Mouse (Mus musculus): Measurements from ENCODE around the gene Tecr. TPM values are rescaled to one million over a fixed set of nuclear protein-coding genes. Genes with fewer than 3 reads are reported as not detected.

Tecr gene
- total and polyA plus RNA-seq, 3 experiments, result 74.2 to 229 TPM; not detected in 1

DNA sequence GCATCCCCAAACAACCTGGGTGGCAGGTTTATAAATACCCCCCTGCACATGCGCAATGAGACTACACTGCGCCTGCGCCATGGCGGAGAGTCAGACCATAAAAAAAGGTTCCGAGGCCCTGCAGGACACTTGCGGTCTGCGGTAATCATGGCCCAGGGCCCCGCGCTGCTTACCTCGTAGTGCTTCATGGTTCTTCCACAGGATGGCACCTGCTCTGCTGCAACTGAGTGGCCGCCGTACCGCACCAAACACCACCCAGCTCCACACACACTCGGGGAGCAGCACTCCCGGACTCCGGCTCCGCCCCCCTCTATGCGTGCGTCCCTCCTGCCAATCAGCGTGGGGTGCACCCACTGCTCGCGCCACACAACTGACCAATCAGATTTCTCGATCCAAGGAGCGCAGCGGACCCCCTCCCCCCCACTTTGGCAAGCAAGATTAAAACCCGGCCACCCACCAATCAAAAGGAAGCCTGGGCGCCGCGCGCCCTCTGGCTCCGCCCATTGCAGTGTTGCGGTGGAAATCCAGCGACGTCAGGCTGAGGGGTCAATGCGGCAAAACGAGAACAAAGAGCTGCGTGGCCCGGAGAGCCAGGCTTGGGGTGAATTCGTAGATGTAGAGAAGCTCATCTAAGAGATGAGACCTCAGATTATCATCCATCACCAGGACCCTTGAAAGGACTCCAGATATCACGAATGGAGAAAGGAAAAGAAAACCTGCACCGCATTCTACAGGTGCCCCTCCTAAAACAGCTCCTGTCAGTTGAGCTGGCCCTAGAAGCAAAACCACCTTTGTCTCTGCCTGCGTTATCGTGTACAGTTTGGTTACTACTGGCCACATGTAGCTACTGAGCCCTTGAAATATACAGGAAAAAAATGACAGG lies 13.4 kb downstream of the Tecr start (continued):
- TF ChIP-seq TAL1 (IDR thresholded peaks at IDR 0.05; ENCODE audit: low read length) (no peak), MEF2A (IDR thresholded peaks at IDR 0.05; ENCODE audit: extremely low read depth, insufficient replicate concordance, low read depth, low read length, poor library complexity, severe bottlenecking) (no peak), ZKSCAN1 (IDR thresholded peaks at IDR 0.05; ENCODE audit: low read depth, low read length) (no peak), RAD21 (IDR thresholded peaks at IDR 0.05; ENCODE audit: low read depth, low read length) (no peak), E2F4 (IDR thresholded peaks at IDR 0.05; ENCODE audit: borderline replicate concordance, low read depth, low read length) (peak; percentile 68; the same call in 1 of the 2 replicates), NRF1 (IDR thresholded peaks at IDR 0.05; ENCODE audit: insufficient read depth, low read depth, low read length, poor library complexity, severe bottlenecking) (peak; percentile 85), RCOR1 (IDR thresholded peaks at IDR 0.05; ENCODE audit: low read depth, low read length) (no peak), CHD1 (IDR thresholded peaks at IDR 0.05; ENCODE audit: low read depth, low read length) (no peak), ZC3H11A (IDR thresholded peaks at IDR 0.05; ENCODE audit: low read depth, low read length) (no peak), MAX (IDR thresholded peaks at IDR 0.05; ENCODE audit: low read length) (no peak; the same call in 1 of the 2 replicates), MYC (IDR thresholded peaks at IDR 0.05; ENCODE audit: low read depth, low read length) (peak; percentile 11; the same call in 1 of the 2 replicates), TCF12 (IDR thresholded peaks at IDR 0.05; ENCODE audit: low read depth, low read length) (peak; percentile 16; the same call in 1 of the 2 replicates), MAZ (IDR thresholded peaks at IDR 0.05; ENCODE audit: low read depth, low read length) (peak; percentile 76; the same call in 1 of the 2 replicates), EP300 (IDR thresholded peaks at IDR 0.05; ENCODE audit: low read depth in 1 of 2, low read length in 2 of 2) (no peak), TBP (IDR thresholded peaks at IDR 0.05; ENCODE audit: low read depth, low read length) (no peak), ELF1 (IDR thresholded peaks at IDR 0.05; ENCODE audit: low read depth, low read length) (no peak), KAT2A (conservative IDR thresholded peaks at IDR 0.05; ENCODE audit: low read depth, low read length) (no peak; the same call in 1 of the 2 replicates)

DNA sequence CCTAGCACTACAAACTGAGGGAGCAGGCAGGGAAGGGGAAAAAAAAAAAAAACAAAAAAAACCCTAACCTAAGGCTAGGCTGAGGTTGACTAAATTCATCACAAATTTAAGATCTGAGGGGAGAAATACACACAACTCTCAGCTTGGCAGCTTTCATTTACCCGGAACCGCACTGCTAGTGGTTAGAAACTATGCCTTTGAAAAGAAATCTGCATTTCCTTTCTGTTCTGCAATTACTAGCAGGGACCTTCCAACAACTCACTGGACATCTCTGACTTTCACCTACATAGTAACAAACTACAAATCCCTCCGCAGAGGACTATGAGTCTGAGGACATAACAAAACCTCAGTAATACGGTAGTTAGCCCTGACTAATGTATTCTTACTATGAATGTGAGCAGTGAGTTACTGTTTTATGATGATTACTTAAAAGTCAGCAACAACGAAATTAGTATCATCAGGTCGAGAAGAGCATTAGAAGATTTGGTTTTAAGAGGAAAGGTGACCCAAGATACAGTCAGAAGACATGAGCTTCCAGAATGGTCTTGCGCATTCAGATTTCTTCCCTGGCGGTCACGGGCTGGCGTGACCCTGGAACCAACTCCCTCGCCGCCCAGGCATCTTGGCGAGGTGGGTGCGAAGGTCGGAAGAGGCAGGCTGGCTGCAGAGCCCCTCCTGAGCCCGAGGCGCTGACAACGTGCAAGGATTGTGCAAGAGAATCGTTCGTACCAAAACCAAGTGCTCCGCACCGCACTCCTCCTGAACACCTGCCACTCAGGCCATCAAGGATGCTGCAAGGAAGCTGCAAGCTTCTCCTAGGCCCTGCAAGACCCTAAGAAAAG lies 14.2 kb downstream of the Tecr start:
- peak overlapping the region; percentile 72 for H3K27ac ChIP-seq (ENCODE audit: control insufficient read depth, low read depth, low read length)
- 0 out of 4 replicates have a peak, but pooled peaks cover 0 to 3% of the 10 kb centered on the region in 2 experiments for H3K36me3 ChIP-seq (ENCODE audit: control insufficient read depth in 1 of 2, insufficient read depth in 2 of 2, low read length in 2 of 2)
- H3K4me1 ChIP-seq (ENCODE audit: control insufficient read depth in 1 of 2, insufficient read depth in 2 of 2, low read length in 2 of 2), result peaks cover 3 to 7% of the 10 kb centered on the region in 2 experiments; a peak in 2 of 4 replicates
- no peaks in the 10 kb centered on the region for H3K9me3 ChIP-seq (replicated peaks; ENCODE audit: insufficient read depth, low read length)
- peak; percentile 75 for DNase-seq (ENCODE audit: low read depth, low spot score)
- H3K27me3 ChIP-seq (ENCODE audit: control insufficient read depth in 1 of 2, insufficient read depth in 2 of 2, low read length in 2 of 2), result no peaks in the 10 kb centered on the region
- peak overlapping the region; percentile 65 for H3K9ac ChIP-seq (ENCODE audit: control insufficient read depth, low read depth, low read length, poor library complexity, severe bottlenecking)
- peaks cover 30% of the 10 kb centered on the region for H3K79me2 ChIP-seq (ENCODE audit: control insufficient read depth, insufficient read depth, low read length, poor library complexity)
- TF ChIP-seq ZNF384 (IDR thresholded peaks at IDR 0.05; ENCODE audit: low read depth, low read length) (peak; percentile 37; the same call in 1 of the 2 replicates), ZMIZ1 (IDR thresholded peaks at IDR 0.05; ENCODE audit: low read depth, low read length) (no peak), GATA1 (IDR thresholded peaks at IDR 0.05; ENCODE audit: low read depth, low read length) (peak; percentile 35; the same call in 1 of the 2 replicates)
- H3K4me3 ChIP-seq (ENCODE audit: control insufficient read depth in 1 of 2, insufficient read depth in 1 of 2, low read depth in 2 of 2, low read length in 2 of 2), result peak overlapping the region; percentile 73 to 93
